Mouse (Mus musculus) olfactory bulb, adult 2 months (tissue): ENCODE measurements around the gene Crispld2.

Experiments used
- CTCF ChIP-seq: fragments of 200-500 bp; IDR thresholded peaks from 2 replicates; pipeline ENCODE4 v1.5.1; 2012; ENCODE audit warnings: low read depth, mild to moderate bottlenecking, low read length, moderate library complexity; ENCODE audit not compliant: insufficient read depth
- POLR2A ChIP-seq: fragments of 200-500 bp; IDR thresholded peaks from 2 replicates; pipeline ENCODE4 v1.6.1; 2012; ENCODE audit warnings: mild to moderate bottlenecking, low read depth, low read length, moderate library complexity; ENCODE audit not compliant: insufficient read depth

- TF ChIP-seq POLR2A: no peak
- TF ChIP-seq CTCF: no peak
These were observed 12.0 kb downstream of the Crispld2 start for GRCm38 (mm10) chr8:120004154-120004702.
